Mouse (Mus musculus): ENCODE results near the gene Vmn1r222.
A peak's percentile ranks its signal among the peaks of the same experiment; 100 is the strongest.
"Not testable (repeated sequence)": the region's sequence is repeated elsewhere in the genome, so short reads cannot be mapped to it uniquely, and the experiment has no call there.

The Vmn1r222 gene

GRCm38 (mm10) chr13:23235847-23236246, at the start of gene Vmn1r222:
Vmn1r222 (minus strand) TSS chr13:23235947.
- not testable (repeated sequence) for DNase-seq (ENCODE audit: low spot score)

GRCm38 (mm10) chr13:23285191-23285920, 49.6 kb upstream of the Vmn1r222 start:
- no peak for DNase-seq (ENCODE audit: low spot score)

- no peak for DNase-seq (ENCODE audit: low spot score)
Measured at GRCm38 (mm10) chr13:23279992-23280391, 44.2 kb upstream of the Vmn1r222 start.

GRCm38 (mm10) chr13:23279576-23279975, 43.8 kb upstream of the Vmn1r222 start:
- no peak for DNase-seq (ENCODE audit: low spot score)

GRCm38 (mm10) chr13:23270321-23271101, 34.8 kb upstream of the Vmn1r222 start:
- DNase-seq (ENCODE audit: low spot score) = peak; percentile 24

- DNase-seq (ENCODE audit: low spot score) = no peak
Measured at GRCm38 (mm10) chr13:23269681-23270080, 33.9 kb upstream of the Vmn1r222 start.

- DNase-seq (ENCODE audit: low spot score) = not testable (repeated sequence)
Measured at GRCm38 (mm10) chr13:23269127-23269526, 33.4 kb upstream of the Vmn1r222 start.

GRCm38 (mm10) chr13:23268606-23269005, 32.9 kb upstream of the Vmn1r222 start:
- DNase-seq (ENCODE audit: low spot score) = not testable (repeated sequence)

GRCm38 (mm10) chr13:23258546-23259048, 22.9 kb upstream of the Vmn1r222 start:
- DNase-seq (ENCODE audit: low spot score) = no peak

GRCm38 (mm10) chr13:23246834-23247233, 11.1 kb upstream of the Vmn1r222 start, which contains the start of gene Vmn1r223:
Vmn1r223 (plus strand) TSS chr13:23247134.
- not testable (repeated sequence) for DNase-seq (ENCODE audit: low spot score)

GRCm38 (mm10) chr13:23213827-23214226, 21.9 kb downstream of the Vmn1r222 start, which contains the start of gene Vmn1r221:
Vmn1r221 (plus strand) TSS chr13:23214127.
- not testable (repeated sequence) for DNase-seq (ENCODE audit: low spot score)

GRCm38 (mm10) chr13:23203885-23204284, 31.9 kb downstream of the Vmn1r222 start:
- not testable (repeated sequence) for DNase-seq (ENCODE audit: low spot score)

GRCm38 (mm10) chr13:23187875-23188274, 47.9 kb downstream of the Vmn1r222 start, which contains the start of gene Vmn1r220:
Vmn1r220 (minus strand) TSS chr13:23187975.
- DNase-seq (ENCODE audit: low spot score) = no peak
